Mouse (Mus musculus) MEL (cell line): ENCODE measurements around the gene Prpsap1. TPM values are rescaled to one million over a fixed set of nuclear protein-coding genes. Genes with fewer than 3 reads are reported as not detected.

Source experiments
- DNase-seq: peaks from one replicate; pipeline ENCODE4 v3.0.0; 2011; ENCODE audit warnings: low read depth, low spot score
- H3K27ac ChIP-seq: 2 replicates; pipeline ENCODE4 v1.5.1; 2012; ENCODE audit warnings: low read depth, mild to moderate bottlenecking, control low read depth, low read length, moderate library complexity; ENCODE audit not compliant: control insufficient read depth
- H3K27me3 ChIP-seq, 2 experiments: fragments of 150-350 bp in 1 of 2; sonication (generic) in 1 of 2; 2 replicates each; pipeline ENCODE4 v1.6.1; 2012; ENCODE audit warnings: low read length in 2 of 2, mild to moderate bottlenecking in 2 of 2, improper control_type of control experiment in 1 of 2, moderate library complexity in 1 of 2; ENCODE audit not compliant: insufficient read depth in 2 of 2, control insufficient read depth in 1 of 2
- H3K36me3 ChIP-seq, 2 experiments: 2 replicates each; pipeline ENCODE4 v1.6.1; 2012 to 2014; ENCODE audit warnings: low read length in 2 of 2, improper control_type of control experiment in 1 of 2, inconsistent platforms in 1 of 2, mild to moderate bottlenecking in 1 of 2; ENCODE audit not compliant: insufficient read depth in 2 of 2, control insufficient read depth in 1 of 2
- H3K4me1 ChIP-seq, 2 experiments: fragments of 150-350 bp in 1 of 2; sonication (generic) in 1 of 2; 2 replicates each; pipeline ENCODE4 v1.6.1; 2012; ENCODE audit warnings: low read length in 2 of 2, improper control_type of control experiment in 1 of 2, mild to moderate bottlenecking in 1 of 2; ENCODE audit not compliant: insufficient read depth in 2 of 2, control insufficient read depth in 1 of 2
- H3K4me3 ChIP-seq, 2 experiments: fragments of 150-350 bp in 1 of 2; sonication (generic) in 1 of 2; 2 replicates each; pipeline ENCODE4 v1.5.1; 2012; ENCODE audit warnings: low read depth in 2 of 2, low read length in 2 of 2, mild to moderate bottlenecking in 2 of 2, moderate library complexity in 2 of 2, control low read depth in 1 of 2, improper control_type of control experiment in 1 of 2; ENCODE audit not compliant: control insufficient read depth in 1 of 2, insufficient read depth in 1 of 2
- H3K79me2 ChIP-seq: 2 replicates; pipeline ENCODE4 v1.6.1; 2012; ENCODE audit warnings: mild to moderate bottlenecking, low read length, moderate library complexity; ENCODE audit not compliant: control insufficient read depth, poor library complexity, insufficient read depth
- H3K9ac ChIP-seq: 2 replicates; pipeline ENCODE4 v1.6.1; 2012; ENCODE audit warnings: low read depth, mild to moderate bottlenecking, control low read depth, low read length, moderate library complexity; ENCODE audit not compliant: control insufficient read depth, poor library complexity, severe bottlenecking
- H3K9me3 ChIP-seq: fragments of 150-350 bp; sonication (generic); replicated peaks from 2 replicates; pipeline ENCODE4 v1.6.1; 2012; ENCODE audit warnings: mild to moderate bottlenecking, low read length, improper control_type of control experiment, moderate library complexity; ENCODE audit not compliant: insufficient read depth
- ELF1 ChIP-seq: IDR thresholded peaks from 2 replicates; pipeline ENCODE4 v1.6.1; 2014; ENCODE audit warnings: low read depth, mild to moderate bottlenecking, inconsistent platforms, low read length, improper control_type of control experiment, moderate library complexity
- GATA1 ChIP-seq: IDR thresholded peaks from 2 replicates; pipeline ENCODE4 v1.6.1; 2011; ENCODE audit warnings: low read depth, low read length, improper control_type of control experiment
- HCFC1 ChIP-seq: IDR thresholded peaks from 2 replicates; pipeline ENCODE4 v1.6.1; 2012; ENCODE audit warnings: low read depth, mild to moderate bottlenecking, inconsistent platforms, low read length, improper control_type of control experiment, moderate library complexity
- JUND ChIP-seq: IDR thresholded peaks from 2 replicates; pipeline ENCODE4 v1.6.1; 2011; ENCODE audit warnings: low read depth, mild to moderate bottlenecking, improper control_type of control experiment, low read length
- MAFK ChIP-seq: IDR thresholded peaks from 2 replicates; pipeline ENCODE4 v1.6.1; 2011; ENCODE audit warnings: low read depth, mild to moderate bottlenecking, low read length, improper control_type of control experiment, borderline replicate concordance
- MYC ChIP-seq: IDR thresholded peaks from 2 replicates; pipeline ENCODE4 v1.6.1; 2011; ENCODE audit warnings: low read depth, mild to moderate bottlenecking, low read length, improper control_type of control experiment, moderate library complexity
- RCOR1 ChIP-seq: IDR thresholded peaks from 2 replicates; pipeline ENCODE4 v1.6.1; 2012; ENCODE audit warnings: low read depth, mild to moderate bottlenecking, inconsistent platforms, low read length, improper control_type of control experiment
- SIN3A ChIP-seq: IDR thresholded peaks from 2 replicates; pipeline ENCODE4 v1.6.1; 2012; ENCODE audit warnings: low read length, improper control_type of control experiment, inconsistent platforms
- TAL1 ChIP-seq: IDR thresholded peaks from 2 replicates; pipeline ENCODE4 v1.6.1; 2012; ENCODE audit warnings: mild to moderate bottlenecking, inconsistent platforms, low read length, moderate library complexity, mixed read lengths
- TBP ChIP-seq: IDR thresholded peaks from 2 replicates; pipeline ENCODE4 v1.8.0; 2011; ENCODE audit warnings: low read depth, low read length, improper control_type of control experiment
- TCF12 ChIP-seq: IDR thresholded peaks from 2 replicates; pipeline ENCODE4 v1.6.1; 2014; ENCODE audit warnings: low read depth, mild to moderate bottlenecking, inconsistent platforms, low read length, improper control_type of control experiment, moderate library complexity
- ZC3H11A ChIP-seq: IDR thresholded peaks from 2 replicates; pipeline ENCODE4 v1.6.1; 2012; ENCODE audit warnings: low read depth, mild to moderate bottlenecking, inconsistent platforms, low read length, improper control_type of control experiment
- ZMIZ1 ChIP-seq: IDR thresholded peaks from 2 replicates; pipeline ENCODE4 v1.6.1; 2012; ENCODE audit warnings: low read depth, mild to moderate bottlenecking, inconsistent platforms, low read length, improper control_type of control experiment, moderate library complexity
- ZNF384 ChIP-seq: IDR thresholded peaks from 2 replicates; pipeline ENCODE4 v1.6.1; 2012; ENCODE audit warnings: low read depth, mild to moderate bottlenecking, inconsistent platforms, low read length, improper control_type of control experiment
- polyA plus RNA-seq, 2 experiments: library from polyadenylated mRNA; stranded (reverse) in 1 of 2; unstranded in 1 of 2; fragments of >175 nt in 1 of 2; fragments of >200 nt in 1 of 2; gene quantifications; 2 replicates each; pipeline versions ENCODE4 v1.2.1 to v1.2.4; 2012; ENCODE audit warnings: low replicate concordance in 2 of 2, low read depth in 1 of 2; ENCODE audit not compliant: insufficient read length in 2 of 2, insufficient read depth in 1 of 2, missing spikeins in 1 of 2
- total RNA-seq: library from RNA; depleted of rRNA; stranded (reverse); fragments of 300-350 nt; gene quantifications from 2 replicates; pipeline ENCODE4 v1.2.3, GENCODE M21; 2012

Prpsap1 gene
- total and polyA plus RNA-seq, 3 experiments: 112 to 155 TPM; not detected in 1

GRCm38 (mm10) chr11:116531371-116532191 lies 37.6 kb upstream of the Prpsap1 start (continued):
- no peak for TF ChIP-seq TBP
- TF ChIP-seq ZC3H11A: no peak
- TF ChIP-seq MAFK: no peak
- no peak for TF ChIP-seq ELF1
- TF ChIP-seq GATA1: no peak
- TF ChIP-seq RCOR1: peak; percentile 16

GRCm38 (mm10) chr11:116530187-116531147 lies 36.5 kb upstream of the Prpsap1 start, which contains the start of gene Sphk1:
Sphk1 (plus strand) TSS chr11:116530925.
- H3K27ac ChIP-seq: peak within 1 kb of the TSS; percentile 3; the same call in 1 of the 2 replicates
- peaks cover 0 to 9% of the 10 kb centered on the region in 2 experiments; a peak in 3 of 4 replicates for H3K4me1 ChIP-seq
- DNase-seq: peak; percentile 31
- H3K4me3 ChIP-seq: peak within 1 kb of the TSS; percentile 80 to 83
- peaks cover 35% of the 10 kb centered on the region for H3K79me2 ChIP-seq
- peaks cover 0 to 5% of the 10 kb centered on the region in 2 experiments; a peak in 2 of 4 replicates for H3K36me3 ChIP-seq
- no peak for TF ChIP-seq ZMIZ1
- TF ChIP-seq JUND: peak; percentile 90; the same call in 1 of the 2 replicates
- H3K9me3 ChIP-seq: no peaks in the 10 kb centered on the region
- H3K9ac ChIP-seq: peak within 1 kb of the TSS; percentile 85
- no peaks in the 10 kb centered on the region for H3K27me3 ChIP-seq

DNA sequence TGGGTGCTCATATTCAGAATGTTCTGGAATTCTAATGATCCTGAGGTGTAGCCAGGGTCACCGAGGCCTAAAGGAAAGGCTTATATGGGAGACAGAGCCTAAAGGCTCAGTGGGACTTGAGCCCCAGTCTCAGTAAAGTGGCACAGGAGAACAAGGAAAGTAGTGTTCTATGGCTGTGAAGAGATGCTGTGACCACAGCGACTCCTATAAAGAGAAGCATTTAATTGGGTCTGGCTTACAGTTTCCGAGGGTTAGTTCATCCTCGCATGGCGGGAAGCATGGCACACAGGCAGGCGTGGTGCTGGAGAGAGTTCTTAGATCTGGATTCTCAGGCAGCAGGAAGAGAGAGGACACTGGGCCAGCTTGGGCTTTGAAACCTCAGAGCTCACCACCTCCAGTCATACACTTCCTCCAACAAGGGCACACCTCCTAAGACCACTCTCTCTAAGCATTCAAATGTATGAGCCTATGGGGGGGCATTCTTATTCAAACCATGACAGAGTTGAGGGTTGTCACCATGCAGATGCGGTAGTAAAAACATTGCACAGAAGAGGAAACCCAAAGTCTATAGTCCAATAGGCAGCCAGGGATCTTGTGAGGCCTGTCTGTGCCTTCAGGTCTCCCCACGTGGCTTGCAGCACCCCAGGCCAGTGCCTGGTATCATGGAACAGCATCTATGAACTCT lies 34.8 kb upstream of the Prpsap1 start:
- no peak for TF ChIP-seq TAL1
- no peak for TF ChIP-seq TCF12
- no peak for TF ChIP-seq ZNF384
- TF ChIP-seq HCFC1: no peak
- no peak for TF ChIP-seq SIN3A
- no peak for TF ChIP-seq MYC
- Histone ChIP-seq H3K79me2 (peaks cover 23% of the 10 kb centered on the region), H3K36me3 (peaks cover 0 to 3% of the 10 kb centered on the region in 2 experiments; a peak in 2 of 4 replicates), H3K4me1 (peaks cover 0 to 14% of the 10 kb centered on the region in 2 experiments; a peak in 2 of 4 replicates), H3K9ac (no peak overlapping the region), H3K27ac (no peak overlapping the region), H3K4me3 (no peak overlapping the region), H3K27me3 (no peaks in the 10 kb centered on the region), H3K9me3 (no peaks in the 10 kb centered on the region)
- DNase-seq: no peak
